ENCODE assay signal across 20 mouse cellular contexts in genomic region chr7:15931635-15932034, GRCm38 (mm10). TPM values are rescaled to one million over a fixed set of nuclear protein-coding genes. Genes with fewer than 3 reads are reported as not detected.
"Had no signal": no experiment of that assay in that cellular context is flagged by ENCODE, and none has a peak within 500 bp of the region (broad histone marks: within the 10 kb centered on the region; RNA-seq: fewer than 3 reads in every experiment).

No protein-coding gene starts in this region.

- ATAC-seq: lung, postnatal 0 days; midbrain, embryonic 13.5 days had no signal

- H3K9me3 ChIP-seq: liver, embryonic 15.5 days; neural tube, embryonic 12.5 days had no signal

- DNase-seq: kidney, postnatal 10 days; kidney, postnatal 4 days; liver; lung, adult 2 months; lung, postnatal 36 days; thymus, adult 18-20 months; thymus, postnatal 14 days had no signal

- H3K27me3 ChIP-seq: limb, embryonic 12.5 days; liver, embryonic 15.5 days; midbrain, embryonic 13.5 days; neural tube, embryonic 12.5 days had no signal

- H3K4me3 ChIP-seq: layer of hippocampus, adult 2 months; limb, embryonic 12.5 days; liver, embryonic 15.5 days; midbrain, embryonic 13.5 days; neural tube, embryonic 12.5 days had no signal

- H3K27ac ChIP-seq: layer of hippocampus, adult 2 months; limb, embryonic 12.5 days; liver, embryonic 15.5 days; midbrain, embryonic 13.5 days; neural tube, embryonic 12.5 days had no signal

- H3K4me1 ChIP-seq: limb, embryonic 12.5 days; midbrain, embryonic 13.5 days; neural tube, embryonic 12.5 days had no signal

- H3K4me2 ChIP-seq: limb, embryonic 12.5 days; liver, embryonic 15.5 days; midbrain, embryonic 13.5 days; neural tube, embryonic 12.5 days had no signal

- H3K9ac ChIP-seq: limb, embryonic 12.5 days; liver, embryonic 15.5 days; midbrain, embryonic 13.5 days; neural tube, embryonic 12.5 days had no signal

RNA-seq across cellular contexts. Expression of gene Crxos, which starts 49.2 kb away (rescaled TPM):
- total RNA-seq: layer of hippocampus, adult 2 months; megakaryocyte progenitor cell, adult 5-6 weeks; midbrain, postnatal 0 days; neutrophil, adult 5-6 weeks had no signal
- polyA plus RNA-seq: limb, embryonic 12.5 days; liver, embryonic 15.5 days; lung, adult 2 months; lung, postnatal 0 days; midbrain, postnatal 0 days; neural tube, embryonic 12.5 days; stomach, embryonic 14.5 days; urinary bladder, adult 2 months had no signal

RNA-seq across cellular contexts. Expression of gene Crx, which starts 51.9 kb away (rescaled TPM):
- total RNA-seq: layer of hippocampus, adult 2 months; layer of hippocampus, postnatal 10 days; left cerebral cortex, postnatal 36 days; megakaryocyte progenitor cell, adult 5-6 weeks; midbrain, postnatal 0 days; neutrophil, adult 5-6 weeks had no signal
- polyA plus RNA-seq: limb, embryonic 12.5 days; liver, embryonic 15.5 days; lung, adult 2 months; lung, postnatal 0 days; neural tube, embryonic 12.5 days; stomach, embryonic 14.5 days; urinary bladder, adult 2 months had no signal
